ENCODE assay signal across 7 mouse cellular contexts in genomic region chr11:88161051-88161581, GRCm38 (mm10). TPM values are rescaled to one million over a fixed set of nuclear protein-coding genes. Genes with fewer than 3 reads are reported as not detected.
DNase-seq lines count a peak whose midpoint lies in the region; ATAC-seq and TF ChIP-seq lines count a peak whose summit lies in the region.

No protein-coding gene starts in this region.

- H3K4me3 ChIP-seq in ES-E14 (ENCODE audit: insufficient read depth in 1 of 2, low read depth in 1 of 2, low read length in 2 of 2, poor library complexity in 1 of 2, severe bottlenecking in 1 of 2): peak overlapping the region; percentile 37 to 77
- 0 out of 2 replicates have a peak overlapping the region, but pooled peaks have one; percentile 6 for H3K4me3 ChIP-seq in embryonic fibroblast, embryonic 13.5 days (ENCODE audit: insufficient read depth, low read length)
- peak overlapping the region; percentile 31 for H3K4me3 ChIP-seq in lung, embryonic 15.5 days

- ATAC-seq in lung, embryonic 15.5 days (ENCODE audit: borderline replicate concordance, extremely low read depth, low FRiP score, low TSS enrichment): peak; percentile 47; the same call in 1 of the 2 replicates

- H3K9ac ChIP-seq in ES-E14 (ENCODE audit: insufficient read depth, low read depth, low read length, poor library complexity, severe bottlenecking): peak overlapping the region; percentile 12; the same call in 1 of the 2 replicates
- no peak overlapping the region for H3K9ac ChIP-seq in lung, embryonic 15.5 days

- peaks cover 11 to 31% of the 10 kb centered on the region in 2 experiments for H3K4me1 ChIP-seq in ES-E14 (ENCODE audit: control insufficient read depth in 2 of 2, insufficient read depth in 2 of 2, low read length in 2 of 2, poor library complexity in 1 of 2)
- peaks cover 15% of the 10 kb centered on the region for H3K4me1 ChIP-seq in embryonic fibroblast, embryonic 13.5 days (ENCODE audit: control insufficient read depth, insufficient read depth, low read length)
- H3K4me1 ChIP-seq in lung, embryonic 15.5 days: peaks cover 73% of the 10 kb centered on the region

- no peak for TF ChIP-seq POLR2A in embryonic fibroblast, embryonic 13.5 days (IDR thresholded peaks at IDR 0.05; ENCODE audit: low read depth, low read length)

- intact Hi-C loops in heart, postnatal 10 days (cut with DNase I): loop anchor here (1.0 to 5.0 kb wide), 2 partner anchors 43 to 64 kb away; partner anchors contain the start of gene Cuedc1

- no peak for DNase-seq in ES-E14 (ENCODE audit: low read depth, low spot score)
- DNase-seq in adrenal gland, postnatal 25 days: peak; percentile 73
- peak; percentile 81 to 86 for DNase-seq in heart, postnatal 10 days
- peak; percentile 84 to 91 for DNase-seq in kidney, postnatal 36 days
- peak; percentile 97 for DNase-seq in retina, postnatal 1 day

- H3K36me3 ChIP-seq in ES-E14 (ENCODE audit: control insufficient read depth, insufficient read depth, low read length, poor library complexity, severe bottlenecking): no peaks in the 10 kb centered on the region
- no peaks in the 10 kb centered on the region for H3K36me3 ChIP-seq in lung, embryonic 15.5 days

- in situ Hi-C loops in ES-E14 (cut with MboI; ENCODE audit: low sequenced_read_pairs in 2 of 2, unreplicated experiment in 2 of 2): no loop called here

- peak overlapping the region; percentile 71 for H3K4me2 ChIP-seq in lung, embryonic 15.5 days

- no peak for TF ChIP-seq CTCF in embryonic fibroblast, embryonic 13.5 days (IDR thresholded peaks at IDR 0.05; ENCODE audit: borderline replicate concordance, insufficient read depth, low read length)

- H3K27ac ChIP-seq in ES-E14 (ENCODE audit: insufficient read depth, low read depth, low read length, poor library complexity, severe bottlenecking): peak overlapping the region; percentile 67
- peak overlapping the region; percentile 34 for H3K27ac ChIP-seq in embryonic fibroblast, embryonic 13.5 days (ENCODE audit: insufficient read depth, low read length)
- peak overlapping the region; percentile 91 for H3K27ac ChIP-seq in lung, embryonic 15.5 days

- H3K9me3 ChIP-seq in ES-E14 (ENCODE audit: control insufficient read depth, insufficient read depth, low read depth, low read length): no peaks in the 10 kb centered on the region
- H3K9me3 ChIP-seq in lung, embryonic 15.5 days: no peaks in the 10 kb centered on the region

- WGBS in lung, embryonic 15.5 days: under 1% methylated on average over 21 of the region's 33 CpGs

- H3K27me3 ChIP-seq in lung, embryonic 15.5 days: no peaks in the 10 kb centered on the region

TF ChIP-seq in ES-E14, 5 proteins besides CTCF, POLR2A, EP300 and RAD21:
- TF ChIP-seq HCFC1 (IDR thresholded peaks at IDR 0.05; ENCODE audit: borderline replicate concordance, insufficient read depth, low read length) (no peak), MAFK (IDR thresholded peaks at IDR 0.05; ENCODE audit: insufficient read depth, low read depth, low read length) (no peak), ZC3H11A (IDR thresholded peaks at IDR 0.05; ENCODE audit: borderline replicate concordance, low read depth, low read length) (no peak), ZNF384 (IDR thresholded peaks at IDR 0.05; ENCODE audit: low read depth, low read length) (no peak), CHD2 (IDR thresholded peaks at IDR 0.05; ENCODE audit: low read depth, low read length) (no peak)

RNA-seq across cellular contexts. Expression of gene Mrps23, which starts 43.1 kb away (rescaled TPM):
- total RNA-seq in ES-E14 (2012; rRNA removed): 94.7 and 139 TPM in 2 replicates
- 133 and 199 TPM in 2 replicates for total RNA-seq in adrenal gland, postnatal 25 days (2021)
- polyA plus RNA-seq in embryonic fibroblast, embryonic 13.5 days (2011; ENCODE audit: insufficient read length, low read depth, missing spikeins): 71.7 and 98.7 TPM in 2 replicates
- 100 to 1,000 TPM; 250 to 256 TPM for total RNA-seq in heart, postnatal 10 days (2021)
- polyA plus RNA-seq in lung, embryonic 15.5 days (2015; fragmentation: Nextera tagmentation; extraction: Ambion mirVana): 57.4 and 59.4 TPM in 2 replicates

Comparison
In these comparisons a context has a peak if more than half of its experiments do, and no peak if none do; other contexts are left out.
1. H3K27ac ChIP-seq: peak in every context shown above with its lines; median percentile 91 in lung, embryonic 15.5 days; 67 in ES-E14; 34 in embryonic fibroblast, embryonic 13.5 days.
2. H3K4me3 ChIP-seq: peak in every context shown above with its lines; median percentile 57 in ES-E14; 31 in lung, embryonic 15.5 days; 6 in embryonic fibroblast, embryonic 13.5 days.